Mouse (Mus musculus): Measurements from ENCODE around the gene Fyco1. TPM values are rescaled to one million over a fixed set of nuclear protein-coding genes. Genes with fewer than 3 reads are reported as not detected.

Gene Fyco1
- polyA plus RNA-seq, 2 experiments = 1.6 to 2.1 TPM

GRCm38 (mm10) chr9:123763771-123764170 is 87.9 kb downstream of the Fyco1 start:
- 54% methylated on average over 3 of the region's 3 CpGs for WGBS (ENCODE audit: insufficient replicate concordance)
- DNase-seq (ENCODE audit: low read depth in 3 of 3, low spot score in 3 of 3) (no peak), ATAC-seq (ENCODE audit: insufficient read depth) (no peak)
- Histone ChIP-seq H3K4me2 (ENCODE audit: low read depth) (no peak overlapping the region), H3K4me3 (ENCODE audit: insufficient read depth in 1 of 2, low read depth in 2 of 2, low read length in 2 of 2) (no peak overlapping the region), H3K27me3 (ENCODE audit: control insufficient read depth, insufficient read depth, low read length) (no peaks in the 10 kb centered on the region), H3K4me1 (replicated peaks; ENCODE audit: control insufficient read depth in 2 of 2, insufficient read depth in 2 of 2, low read length in 1 of 2) (no peaks in the 10 kb centered on the region), H3K9me3 (ENCODE audit: control insufficient read depth, low read length) (no peaks in the 10 kb centered on the region), H3K9ac (replicated peaks) (no peak overlapping the region), H3K27ac (no peak overlapping the region), H3K36me3 (replicated peaks; ENCODE audit: control insufficient read depth, insufficient read depth, low read depth) (no peaks in the 10 kb centered on the region)
- TF ChIP-seq EP300 (IDR thresholded peaks at IDR 0.05; ENCODE audit: low read depth) = no peak
- no peak for TF ChIP-seq CTCF (IDR thresholded peaks at IDR 0.05; ENCODE audit: low read depth)

GRCm38 (mm10) chr9:123762886-123763285 is 88.8 kb downstream of the Fyco1 start:
- no peak overlapping the region for H3K9ac ChIP-seq (replicated peaks)
- no peak overlapping the region for H3K27ac ChIP-seq
- no peaks in the 10 kb centered on the region for H3K36me3 ChIP-seq (replicated peaks; ENCODE audit: control insufficient read depth, insufficient read depth, low read depth)
- no peak overlapping the region for H3K4me3 ChIP-seq (ENCODE audit: insufficient read depth in 1 of 2, low read depth in 2 of 2, low read length in 2 of 2)
- WGBS (ENCODE audit: insufficient replicate concordance) = 70% methylated on average over 4 of the region's 4 CpGs
- no peak for TF ChIP-seq CTCF (IDR thresholded peaks at IDR 0.05; ENCODE audit: low read depth)
- no peak for TF ChIP-seq EP300 (IDR thresholded peaks at IDR 0.05; ENCODE audit: low read depth)
- H3K27me3 ChIP-seq (ENCODE audit: control insufficient read depth, insufficient read depth, low read length) = no peaks in the 10 kb centered on the region
- no peaks in the 10 kb centered on the region for H3K4me1 ChIP-seq (replicated peaks; ENCODE audit: control insufficient read depth in 2 of 2, insufficient read depth in 2 of 2, low read length in 1 of 2)
- H3K4me2 ChIP-seq (ENCODE audit: low read depth) = no peak overlapping the region
- DNase-seq (ENCODE audit: low read depth in 3 of 3, low spot score in 3 of 3) (no peak), ATAC-seq (ENCODE audit: insufficient read depth) (no peak)
- H3K9me3 ChIP-seq (ENCODE audit: control insufficient read depth, low read length) = no peaks in the 10 kb centered on the region

GRCm38 (mm10) chr9:123760806-123761205 is 90.9 kb downstream of the Fyco1 start:
- Histone ChIP-seq H3K9me3 (ENCODE audit: control insufficient read depth, low read length) (no peaks in the 10 kb centered on the region), H3K9ac (replicated peaks) (no peak overlapping the region), H3K27ac (no peak overlapping the region), H3K4me2 (ENCODE audit: low read depth) (no peak overlapping the region), H3K36me3 (replicated peaks; ENCODE audit: control insufficient read depth, insufficient read depth, low read depth) (no peaks in the 10 kb centered on the region), H3K4me1 (replicated peaks; ENCODE audit: control insufficient read depth in 2 of 2, insufficient read depth in 2 of 2, low read length in 1 of 2) (no peaks in the 10 kb centered on the region), H3K4me3 (ENCODE audit: insufficient read depth in 1 of 2, low read depth in 2 of 2, low read length in 2 of 2) (no peak overlapping the region), H3K27me3 (ENCODE audit: control insufficient read depth, insufficient read depth, low read length) (no peaks in the 10 kb centered on the region)
- 52% methylated on average over 3 of the region's 3 CpGs for WGBS (ENCODE audit: insufficient replicate concordance)
- no peak for ATAC-seq (ENCODE audit: insufficient read depth)
- no peak for TF ChIP-seq CTCF (IDR thresholded peaks at IDR 0.05; ENCODE audit: low read depth)
- no peak for TF ChIP-seq EP300 (IDR thresholded peaks at IDR 0.05; ENCODE audit: low read depth)
- DNase-seq (ENCODE audit: low read depth in 3 of 3, low spot score in 3 of 3) = no peak

GRCm38 (mm10) chr9:123758645-123759044 is 93.1 kb downstream of the Fyco1 start:
- no peaks in the 10 kb centered on the region for H3K9me3 ChIP-seq (ENCODE audit: control insufficient read depth, low read length)
- H3K27me3 ChIP-seq (ENCODE audit: control insufficient read depth, insufficient read depth, low read length) = no peaks in the 10 kb centered on the region
- H3K4me3 ChIP-seq (ENCODE audit: insufficient read depth in 1 of 2, low read depth in 2 of 2, low read length in 2 of 2) = no peak overlapping the region
- H3K27ac ChIP-seq = no peak overlapping the region
- no peaks in the 10 kb centered on the region for H3K4me1 ChIP-seq (replicated peaks; ENCODE audit: control insufficient read depth in 2 of 2, insufficient read depth in 2 of 2, low read length in 1 of 2)
- ATAC-seq (ENCODE audit: insufficient read depth) = no peak
- DNase-seq (ENCODE audit: low read depth in 3 of 3, low spot score in 3 of 3) = no peak
- 47% methylated on average over 4 of the region's 4 CpGs for WGBS (ENCODE audit: insufficient replicate concordance)
- H3K36me3 ChIP-seq (replicated peaks; ENCODE audit: control insufficient read depth, insufficient read depth, low read depth) = no peaks in the 10 kb centered on the region
- no peak overlapping the region for H3K9ac ChIP-seq (replicated peaks)
- TF ChIP-seq CTCF (IDR thresholded peaks at IDR 0.05; ENCODE audit: low read depth) (no peak), EP300 (IDR thresholded peaks at IDR 0.05; ENCODE audit: low read depth) (no peak)
- no peak overlapping the region for H3K4me2 ChIP-seq (ENCODE audit: low read depth)

- WGBS (ENCODE audit: insufficient replicate concordance) = 49% methylated on average over 1 of the region's 1 CpGs
- Histone ChIP-seq H3K4me1 (replicated peaks; ENCODE audit: control insufficient read depth in 2 of 2, insufficient read depth in 2 of 2, low read length in 1 of 2) (no peaks in the 10 kb centered on the region), H3K9ac (replicated peaks) (no peak overlapping the region), H3K9me3 (ENCODE audit: control insufficient read depth, low read length) (no peaks in the 10 kb centered on the region), H3K4me2 (ENCODE audit: low read depth) (no peak overlapping the region), H3K4me3 (ENCODE audit: insufficient read depth in 1 of 2, low read depth in 2 of 2, low read length in 2 of 2) (no peak overlapping the region), H3K27me3 (ENCODE audit: control insufficient read depth, insufficient read depth, low read length) (no peaks in the 10 kb centered on the region), H3K36me3 (replicated peaks; ENCODE audit: control insufficient read depth, insufficient read depth, low read depth) (no peaks in the 10 kb centered on the region), H3K27ac (no peak overlapping the region)
- no peak for DNase-seq (ENCODE audit: low read depth in 3 of 3, low spot score in 3 of 3)
- ATAC-seq (ENCODE audit: insufficient read depth) = no peak
- no peak for TF ChIP-seq EP300 (IDR thresholded peaks at IDR 0.05; ENCODE audit: low read depth)
- no peak for TF ChIP-seq CTCF (IDR thresholded peaks at IDR 0.05; ENCODE audit: low read depth)
Measured at GRCm38 (mm10) chr9:123758156-123758555, 93.5 kb downstream of the Fyco1 start.
